Mouse (Mus musculus) midbrain, postnatal 0 days (tissue): ENCODE measurements around the gene Vps8. TPM values are rescaled to one million over a fixed set of nuclear protein-coding genes. Genes with fewer than 3 reads are reported as not detected.

Experiments used
- ATAC-seq: fragments of 200-750 bp; cut with Nextera tagmentation; 2 replicates; pipeline ENCODE4 v1.8.0; 2017; ENCODE audit warnings: moderate number of reproducible peaks, mild to moderate bottlenecking, moderate TSS enrichment, moderate library complexity; ENCODE audit not compliant: low FRiP score
- DNase-seq: peaks from one replicate; pipeline ENCODE4 v3.0.0-alpha.2; 2015; ENCODE audit warnings: low spot score
- H3K27ac ChIP-seq: fragments of 300-500 bp; sonication (generic); 2 replicates; pipeline ENCODE4 v1.5.1; 2014; ENCODE audit warnings: low read depth, mild to moderate bottlenecking, low read length, mixed read lengths
- H3K27me3 ChIP-seq: fragments of 300-500 bp; sonication (generic); 2 replicates; pipeline ENCODE4 v1.6.1; 2014; ENCODE audit warnings: low read length, control low read depth, mixed read lengths; ENCODE audit not compliant: insufficient read depth
- H3K36me3 ChIP-seq: fragments of 300-500 bp; sonication (generic); 2 replicates; pipeline ENCODE4 v1.6.1; 2014; ENCODE audit warnings: low read length, control low read depth, mixed read lengths; ENCODE audit not compliant: insufficient read depth
- H3K4me1 ChIP-seq: fragments of 300-500 bp; sonication (generic); 2 replicates; pipeline ENCODE4 v1.6.1; 2014; ENCODE audit warnings: mild to moderate bottlenecking, control low read depth, antibody characterized with exemption, low read length, mixed read lengths; ENCODE audit not compliant: insufficient read depth
- H3K4me2 ChIP-seq: fragments of 300-500 bp; sonication (generic); 2 replicates; pipeline ENCODE4 v1.6.1; 2014; ENCODE audit warnings: low read depth, mild to moderate bottlenecking, low read length, mixed read lengths; ENCODE audit not compliant: poor library complexity, severe bottlenecking
- H3K4me3 ChIP-seq: fragments of 300-500 bp; sonication (generic); 2 replicates; pipeline ENCODE4 v1.5.1; 2014; ENCODE audit warnings: low read depth, mild to moderate bottlenecking, low read length, moderate library complexity
- H3K9ac ChIP-seq: fragments of 300-500 bp; sonication (generic); replicated peaks from 2 replicates; pipeline ENCODE4 v1.6.1; 2014; ENCODE audit warnings: mild to moderate bottlenecking, low read length, moderate library complexity, mixed read lengths; ENCODE audit not compliant: poor library complexity, severe bottlenecking
- H3K9me3 ChIP-seq: fragments of 300-500 bp; sonication (generic); 2 replicates; pipeline ENCODE4 v1.6.1; 2016; ENCODE audit warnings: low read length, control low read depth
- CTCF ChIP-seq: IDR thresholded peaks from 2 replicates; pipeline ENCODE4 v1.5.1; 2016; ENCODE audit warnings: antibody characterized with exemption, mild to moderate bottlenecking
- WGBS: fragments of 180-500 bp; shearing (Covaris S2); extraction: QIAGEN DNeasy Blood & Tissue Kit; methylation state at CpG from one replicate; pipeline ENCODE4 v1.1.7; 2014; 5-methylcytosine and 5-hydroxymethylcytosine counted together
- polyA plus RNA-seq: library from polyadenylated mRNA; unstranded; fragments of >200 nt; fragmentation: Nextera tagmentation; extraction: Ambion mirVana; gene quantifications from 2 replicates; pipeline ENCODE4 v1.2.1, GENCODE M21; 2015
- total RNA-seq: library from RNA; depleted of rRNA; stranded (reverse); fragments of >200 nt; gene quantifications from 2 replicates; pipeline ENCODE4 v1.2.3, GENCODE M21; 2014

The Vps8 gene
- total and polyA plus RNA-seq, 2 experiments from 2014 or later: 26.0 to 35.2 TPM

DNA sequence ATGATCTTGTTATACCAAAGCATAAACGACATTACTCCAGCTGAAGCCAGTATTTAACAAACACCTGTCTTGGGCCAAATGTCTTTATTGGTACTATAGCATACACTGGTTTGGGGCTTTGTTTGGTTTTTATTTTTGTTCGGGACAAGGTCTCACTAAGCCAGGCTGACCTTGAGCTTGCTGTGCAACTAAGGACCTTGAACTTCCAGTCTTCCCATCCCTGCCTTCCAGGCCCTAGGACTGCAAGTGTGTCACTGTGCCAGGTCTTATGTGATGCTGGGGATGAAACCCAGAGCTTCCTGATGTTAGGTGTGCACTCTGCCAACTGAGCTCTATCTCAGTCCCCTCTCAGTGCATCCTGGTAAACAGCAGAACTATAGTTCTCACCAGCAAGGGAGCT is 168.6 kb downstream of the Vps8 start:
- WGBS: 81% methylated on average over 2 of the region's 2 CpGs
- no peak overlapping the region for H3K9ac ChIP-seq
- H3K4me2 ChIP-seq: no peak overlapping the region
- H3K27ac ChIP-seq: no peak overlapping the region
- DNase-seq: no peak
- no peaks in the 10 kb centered on the region for H3K9me3 ChIP-seq
- H3K36me3 ChIP-seq: no peaks in the 10 kb centered on the region
- no peak for TF ChIP-seq CTCF
- H3K27me3 ChIP-seq: no peaks in the 10 kb centered on the region
- H3K4me1 ChIP-seq: no peaks in the 10 kb centered on the region
- no peak for ATAC-seq
- H3K4me3 ChIP-seq: no peak overlapping the region

DNA sequence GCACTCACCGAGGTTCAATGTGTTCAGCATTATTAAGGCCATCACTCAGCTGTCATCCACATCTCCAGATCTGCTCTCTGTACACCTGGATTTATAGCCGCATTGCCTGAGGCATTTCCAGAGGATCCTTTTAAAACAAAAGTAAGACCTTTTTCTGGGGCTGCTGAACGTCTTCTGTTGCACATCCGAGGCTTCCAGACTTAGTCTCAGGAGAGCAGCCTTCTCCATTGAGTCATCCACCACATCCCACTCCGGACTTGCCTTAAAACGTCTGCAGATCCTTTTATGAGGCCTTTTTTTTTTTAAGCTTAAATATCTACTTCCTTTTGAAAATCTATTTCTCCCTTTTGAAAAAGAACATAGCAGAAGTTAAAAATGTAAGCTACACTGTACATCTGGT is 172.6 kb downstream of the Vps8 start:
- Histone ChIP-seq H3K4me3 (no peak overlapping the region), H3K9ac (no peak overlapping the region), H3K4me2 (no peak overlapping the region), H3K27ac (no peak overlapping the region), H3K27me3 (no peaks in the 10 kb centered on the region), H3K36me3 (no peaks in the 10 kb centered on the region), H3K4me1 (no peaks in the 10 kb centered on the region), H3K9me3 (no peaks in the 10 kb centered on the region)
- DNase-seq (no peak), ATAC-seq (no peak)
- 69% methylated on average over 6 of the region's 6 CpGs for WGBS
- no peak for TF ChIP-seq CTCF

GRCm38 (mm10) chr16:21604354-21604753 is 181.4 kb downstream of the Vps8 start:
- ATAC-seq: no peak
- Histone ChIP-seq H3K9ac (no peak overlapping the region), H3K27me3 (no peaks in the 10 kb centered on the region), H3K36me3 (no peaks in the 10 kb centered on the region), H3K9me3 (no peaks in the 10 kb centered on the region), H3K4me3 (no peak overlapping the region), H3K4me1 (no peaks in the 10 kb centered on the region), H3K27ac (no peak overlapping the region), H3K4me2 (no peak overlapping the region)
- no peak for TF ChIP-seq CTCF
- WGBS: 90% methylated on average over 6 of the region's 6 CpGs
- no peak for DNase-seq

DNA sequence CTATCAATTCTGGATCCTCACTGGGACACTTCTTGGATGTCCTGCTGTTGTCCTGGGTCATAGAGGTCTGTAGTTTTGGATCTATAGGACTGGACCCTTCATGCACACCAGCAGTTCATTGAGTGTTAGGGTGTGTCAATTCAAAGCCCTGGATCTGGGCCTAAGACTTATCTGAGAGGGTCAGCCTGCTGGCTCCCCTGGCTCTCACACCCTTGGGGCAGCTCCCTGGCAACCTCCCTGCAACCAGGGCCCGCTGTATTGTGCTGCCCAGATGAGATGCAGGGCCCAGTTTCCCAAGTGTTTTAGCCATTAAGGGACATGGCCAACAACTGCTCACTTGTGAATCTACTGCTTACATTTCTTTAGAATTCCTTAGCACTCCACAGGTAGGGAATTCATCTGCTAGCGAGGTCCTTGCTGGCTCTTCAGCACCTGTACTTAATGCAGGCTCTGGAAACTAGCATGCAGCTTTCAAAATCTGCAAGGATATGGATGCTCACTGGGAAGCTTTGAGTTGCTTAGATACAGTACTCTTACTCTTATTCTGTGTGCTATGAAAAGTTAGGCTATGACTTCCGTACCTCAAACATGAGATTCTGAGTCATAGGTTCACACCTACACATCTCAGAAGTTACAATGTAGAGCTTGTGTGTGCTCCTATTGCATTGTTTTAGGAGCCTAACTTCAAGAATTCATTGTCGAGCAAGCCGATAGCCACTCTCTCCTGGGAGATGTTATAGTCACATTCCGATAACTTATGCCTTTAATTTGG is 183.5 kb downstream of the Vps8 start:
- no peak overlapping the region for H3K4me2 ChIP-seq
- 87% methylated on average over 6 of the region's 6 CpGs for WGBS

GRCm38 (mm10) chr16:21607021-21607650 is 184.2 kb downstream of the Vps8 start:
- Histone ChIP-seq H3K27ac (no peak overlapping the region), H3K27me3 (no peaks in the 10 kb centered on the region), H3K4me3 (no peak overlapping the region), H3K9ac (no peak overlapping the region), H3K4me2 (no peak overlapping the region), H3K4me1 (no peaks in the 10 kb centered on the region), H3K9me3 (no peaks in the 10 kb centered on the region), H3K36me3 (no peaks in the 10 kb centered on the region)
- 86% methylated on average over 8 of the region's 8 CpGs for WGBS
- ATAC-seq: no peak
- TF ChIP-seq CTCF: no peak
- no peak for DNase-seq

More for the DNA sequence above, 183.5 kb downstream of the Vps8 start:
- DNase-seq (no peak), ATAC-seq (no peak)
- H3K9me3 ChIP-seq: no peaks in the 10 kb centered on the region
- no peak overlapping the region for H3K9ac ChIP-seq
- no peak for TF ChIP-seq CTCF
- no peak overlapping the region for H3K4me3 ChIP-seq
- no peaks in the 10 kb centered on the region for H3K36me3 ChIP-seq
- no peaks in the 10 kb centered on the region for H3K27me3 ChIP-seq
- H3K27ac ChIP-seq: no peak overlapping the region
- H3K4me1 ChIP-seq: no peaks in the 10 kb centered on the region

GRCm38 (mm10) chr16:21607651-21608040 is 184.7 kb downstream of the Vps8 start:
- Histone ChIP-seq H3K4me1 (no peaks in the 10 kb centered on the region), H3K4me2 (no peak overlapping the region), H3K9ac (no peak overlapping the region), H3K4me3 (no peak overlapping the region), H3K27ac (no peak overlapping the region), H3K36me3 (no peaks in the 10 kb centered on the region), H3K27me3 (no peaks in the 10 kb centered on the region), H3K9me3 (no peaks in the 10 kb centered on the region)
- 78% methylated on average over 5 of the region's 5 CpGs for WGBS
- ATAC-seq: no peak
- TF ChIP-seq CTCF: no peak
- DNase-seq: no peak
